Mouse (Mus musculus) T-cell, adult 66 days (primary cell): ENCODE results near the gene 0610010K14Rik. TPM values are rescaled to one million over a fixed set of nuclear protein-coding genes. Genes with fewer than 3 reads are reported as not detected.

ENCODE experiments used
- total RNA-seq, 2 experiments: library from RNA; stranded (reverse); gene quantifications; 3 replicates in 1 of 2; 4 replicates in 1 of 2; pipeline ENCODE4 v1.2.4; 2023

0610010K14Rik gene
- total RNA-seq = 10 to 100 TPM; 67.4 to 73.0 TPM

DNA sequence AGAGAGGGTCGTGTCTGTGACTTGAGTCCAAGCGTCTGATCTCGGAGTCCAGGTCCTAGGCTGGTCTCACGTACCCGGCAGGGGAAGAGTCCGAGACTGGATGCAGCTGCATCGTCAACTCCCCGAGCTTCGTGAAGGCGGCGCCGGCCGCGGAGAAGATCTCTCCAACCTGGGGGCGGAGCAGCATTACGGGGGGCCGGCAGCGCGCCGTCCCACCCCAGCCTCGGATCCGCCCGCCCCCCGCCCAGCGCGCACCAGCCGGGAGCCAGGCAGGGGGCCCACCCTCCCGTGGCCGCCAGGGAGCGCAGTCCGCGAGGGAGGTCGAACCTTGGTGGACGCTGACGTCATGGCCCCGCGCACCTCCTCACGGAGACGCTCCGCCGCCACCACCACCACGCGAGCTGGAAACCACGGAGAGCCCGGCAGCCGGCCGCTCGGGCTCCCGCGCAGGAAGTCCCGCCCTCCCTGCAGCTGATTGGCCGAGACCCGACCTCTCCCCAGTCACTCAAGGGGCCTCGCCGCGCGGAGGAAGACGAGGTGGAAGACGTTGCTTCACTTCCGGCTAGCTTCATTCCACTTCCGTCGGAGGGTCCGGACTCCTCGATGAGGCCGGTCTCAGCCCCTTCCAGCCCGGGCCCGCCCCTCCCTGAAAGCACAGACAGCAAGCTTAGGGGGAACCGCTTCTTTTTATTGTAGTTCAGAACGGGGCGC is at the start of gene 0610010K14Rik:
0610010K14Rik (minus strand) TSS at position 458 of the 711 bp plus-strand sequence.

DNA sequence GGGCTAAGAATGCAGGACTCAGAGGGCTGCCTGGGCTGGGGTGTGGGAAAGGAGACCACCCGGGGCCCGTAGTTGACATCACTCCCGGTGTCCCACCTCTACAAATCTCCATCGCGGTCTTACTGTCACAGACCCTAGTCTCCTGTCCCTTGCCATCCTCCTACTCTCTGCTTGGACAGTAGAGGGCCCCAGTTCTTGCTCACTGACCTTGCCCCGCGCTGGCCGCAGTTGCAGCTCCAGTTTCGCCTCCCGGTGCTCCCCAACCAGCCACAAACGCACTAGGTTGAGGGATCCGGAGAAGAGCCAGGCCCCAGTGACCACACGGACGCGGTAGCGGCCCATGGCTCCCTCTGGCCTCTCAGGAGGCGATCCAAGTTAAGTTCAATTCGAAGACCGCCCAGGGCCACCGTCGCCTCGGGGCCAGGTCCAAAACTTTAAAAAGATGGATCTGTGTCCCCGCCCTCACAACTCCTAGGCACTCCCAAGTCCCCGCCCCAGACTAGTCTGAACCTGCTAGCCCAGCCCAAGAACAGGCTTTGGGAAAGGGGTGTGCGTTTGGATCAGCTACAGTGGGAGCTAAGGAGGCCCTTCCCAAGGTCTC is 17.3 kb upstream of the 0610010K14Rik start, which contains the start of gene Alox12:
Alox12 (minus strand) TSS at position 423 of the 601 bp plus-strand sequence.

DNA sequence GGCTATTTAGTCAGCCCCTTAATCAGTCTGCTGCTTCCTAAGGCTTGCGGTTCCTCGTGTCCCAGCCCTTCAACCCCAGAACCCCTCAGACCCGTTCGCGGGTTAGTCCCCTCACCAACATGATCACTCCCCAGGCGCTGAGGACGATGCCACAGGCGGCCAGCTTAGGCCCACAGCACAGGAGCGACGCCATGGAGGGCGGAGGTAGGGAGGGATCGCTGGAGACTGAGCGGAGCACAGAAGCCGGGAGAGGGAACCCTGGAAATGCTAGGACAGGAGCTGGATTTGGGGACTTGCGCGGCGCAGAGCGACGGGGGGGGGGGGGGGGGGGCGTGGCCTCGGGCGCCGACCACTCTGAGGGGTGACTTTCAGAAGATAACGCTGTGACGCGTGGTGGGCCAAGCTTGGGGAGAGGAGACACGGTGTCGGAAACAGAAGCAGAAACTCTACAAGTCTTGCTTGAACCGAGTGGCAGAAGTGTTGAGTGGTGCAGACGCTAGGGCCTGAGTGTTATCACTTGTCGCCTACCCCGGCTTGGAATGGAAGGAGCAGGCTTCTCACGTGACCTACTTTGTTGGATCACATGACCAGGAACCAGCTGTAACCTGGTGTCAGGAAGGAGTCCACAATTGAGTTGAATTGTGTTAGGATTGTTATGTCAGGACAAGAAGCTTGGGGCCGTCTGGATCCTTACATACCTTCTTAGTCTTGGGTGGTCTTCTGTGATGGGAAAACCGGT is 2.0 kb upstream of the 0610010K14Rik start, which contains the start of the genes Gm21988 and Rnasek:
Gm21988 (minus strand) TSS at position 290 of the 739 bp plus-strand sequence.
Rnasek (minus strand) TSS at position 302 of the 739 bp plus-strand sequence.

DNA sequence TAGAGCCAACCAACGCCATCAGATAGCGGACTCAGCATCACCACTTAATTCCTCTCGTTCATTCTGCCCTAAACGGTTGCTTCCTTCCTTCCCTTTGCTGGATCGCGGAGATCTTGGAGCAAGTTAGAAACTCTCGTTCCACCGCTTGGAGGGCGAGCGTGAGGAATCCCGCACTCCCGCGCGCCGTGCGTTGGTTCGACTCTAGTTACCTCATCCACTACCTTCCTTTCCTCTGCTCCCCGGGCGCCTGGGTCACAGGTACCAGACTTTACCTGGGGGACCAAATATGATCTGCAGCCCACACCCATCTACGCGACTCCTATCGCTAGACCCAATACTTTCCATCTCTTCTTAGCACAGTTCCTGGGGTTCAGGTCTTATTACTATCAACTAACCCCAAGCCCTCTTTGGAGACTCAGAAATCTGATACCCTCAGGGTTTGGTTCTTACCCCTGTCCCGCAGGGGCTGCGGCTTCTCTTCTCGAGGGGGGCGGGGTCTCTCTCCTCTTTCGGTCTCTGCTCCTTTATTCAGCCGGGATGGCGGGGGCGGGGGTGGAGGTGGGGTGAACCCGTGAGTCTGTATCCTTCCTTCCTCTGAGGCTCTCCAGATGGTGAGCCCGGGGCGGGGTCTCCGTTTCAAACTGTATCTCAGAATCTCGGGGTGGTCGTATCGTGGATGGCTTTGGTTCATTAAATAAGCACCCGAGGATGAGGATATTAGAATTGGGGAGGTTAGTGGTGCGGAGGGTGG is 8.3 kb downstream of the 0610010K14Rik start, which contains the start of gene Bcl6b:
Bcl6b (minus strand) TSS at position 539 of the 751 bp plus-strand sequence.

DNA sequence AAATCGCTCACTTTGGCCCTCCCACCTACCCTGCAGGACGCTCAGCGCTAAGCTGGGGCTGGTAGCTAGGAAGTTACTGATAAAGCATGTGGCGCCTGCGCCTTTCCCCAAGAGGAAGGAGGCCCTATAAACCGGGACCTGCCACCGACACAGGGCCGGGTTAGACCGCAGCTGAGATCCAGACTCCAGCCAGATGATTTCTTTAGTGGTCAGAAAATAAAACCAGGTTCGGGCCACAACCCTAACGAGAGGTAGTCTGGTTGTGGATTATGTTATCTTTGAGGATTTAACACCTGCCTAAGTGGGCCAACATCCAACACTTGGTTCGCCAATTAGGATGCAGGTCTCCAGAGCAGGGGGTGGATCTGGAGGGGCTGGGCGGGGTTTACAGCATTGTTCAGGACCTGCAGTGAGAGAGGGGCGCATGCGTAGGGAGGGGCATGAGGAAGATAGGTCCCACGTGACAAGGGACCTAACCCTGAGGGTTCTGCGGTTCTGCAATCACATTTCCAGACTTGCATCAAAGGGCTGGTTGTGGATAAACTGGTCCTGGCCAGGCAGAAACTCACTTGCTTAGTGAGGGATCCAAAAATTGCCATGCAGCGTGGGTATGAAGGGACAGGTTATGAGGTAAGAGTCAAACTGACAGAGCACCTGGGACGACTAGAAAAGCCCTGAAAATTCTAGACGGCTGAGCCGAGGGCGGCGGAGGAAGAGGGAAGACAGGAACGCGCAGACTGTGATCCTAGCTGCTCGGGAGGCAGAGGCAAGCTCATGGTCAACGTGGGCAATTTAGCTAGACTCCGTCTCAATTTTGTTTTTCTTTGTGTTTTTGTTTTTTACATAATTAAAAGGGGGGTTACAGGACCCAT is 16.7 kb downstream of the 0610010K14Rik start, which contains the start of gene Slc16a13:
Slc16a13 (minus strand) TSS at position 334 of the 872 bp plus-strand sequence.

DNA sequence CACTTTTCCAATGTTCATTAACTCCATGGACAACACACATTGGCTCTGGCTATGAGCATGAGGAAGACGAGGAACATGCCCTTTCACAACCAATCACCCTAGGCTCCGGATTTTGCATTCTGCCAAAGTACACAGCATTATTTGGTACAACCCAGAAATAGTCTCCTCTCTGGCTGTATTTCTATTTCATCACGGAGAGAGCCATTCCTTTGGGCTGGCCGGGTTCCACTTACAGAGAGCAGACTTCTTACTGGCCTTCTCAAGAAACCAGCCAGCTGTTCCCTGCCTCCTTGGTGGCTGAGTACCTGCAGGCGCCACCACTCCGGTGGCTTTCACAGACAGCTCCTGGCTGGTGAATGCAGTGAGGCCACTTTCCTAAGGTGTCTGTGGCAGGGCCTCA is 25.3 kb downstream of the 0610010K14Rik start, which contains the start of gene Slc16a11:
Slc16a11 (plus strand) TSS at position 330 of the 400 bp plus-strand sequence.

Other genes with a start within 250 kb of the 0610010K14Rik start
- gene Gabarap, start 246.8 kb downstream of the 0610010K14Rik start, total RNA-seq = 100 to 1,000 TPM; 182 to 187 TPM
- 10 to 100 TPM; 64.4 to 67.2 TPM for gene Phf23, start 242.1 kb downstream of the 0610010K14Rik start, total RNA-seq
- 10 to 100 TPM; 40.8 to 42.1 TPM for gene Dvl2, start 237.3 kb downstream of the 0610010K14Rik start, total RNA-seq
- 10 to 100 TPM; 62.0 to 75.3 TPM for gene Acadvl, start 222.5 kb downstream of the 0610010K14Rik start, total RNA-seq
- gene Dlg4, start 221.0 kb downstream of the 0610010K14Rik start, total RNA-seq = 10 to 100 TPM; 36.4 to 38.1 TPM
- not detected for gene Asgr1, start 183.8 kb downstream of the 0610010K14Rik start, total RNA-seq
- not detected for gene Asgr2, start 145.3 kb downstream of the 0610010K14Rik start, total RNA-seq
- not detected for gene Mgl2, start 107.6 kb downstream of the 0610010K14Rik start, total RNA-seq
- gene Clec10a, start 81.7 kb downstream of the 0610010K14Rik start, total RNA-seq = under 1 TPM in 1 of 2 experiments, not detected in 1; 0.99 TPM
- gene Slc16a11, start 25.2 kb downstream of the 0610010K14Rik start, total RNA-seq = not detected
- 1 to 10 TPM; 2.6 to 3.1 TPM for gene Slc16a13, start 16.9 kb downstream of the 0610010K14Rik start, total RNA-seq
- gene Bcl6b, start 8.1 kb downstream of the 0610010K14Rik start, total RNA-seq = under 1 TPM in 1 of 2 experiments, not detected in 1; 0.15 TPM
- gene Gm21988, start 1.9 kb upstream of the 0610010K14Rik start, total RNA-seq = 1 to 10 TPM; 3.9 to 5.7 TPM
- gene Rnasek, start 1.9 kb upstream of the 0610010K14Rik start, total RNA-seq = 10 to 100 TPM; 70.1 TPM
- not detected for gene Alox12, start 17.4 kb upstream of the 0610010K14Rik start, total RNA-seq
- gene Alox12e, start 84.7 kb upstream of the 0610010K14Rik start, total RNA-seq = not detected
- gene Alox15, start 114.1 kb upstream of the 0610010K14Rik start, total RNA-seq = not detected
- gene Pelp1, start 172.1 kb upstream of the 0610010K14Rik start, total RNA-seq = 10 to 100 TPM; 25.7 to 30.0 TPM
- gene Arrb2, start 194.7 kb upstream of the 0610010K14Rik start, total RNA-seq = 100 to 1,000 TPM; 318 to 334 TPM
- 10 to 100 TPM; 40.1 to 41.8 TPM for gene Med11, start 214.0 kb upstream of the 0610010K14Rik start, total RNA-seq
- gene Zmynd15, start 221.5 kb upstream of the 0610010K14Rik start, total RNA-seq = 1 to 10 TPM in 1 of 2 experiments, under 1 TPM in 1; 0.71 to 1.6 TPM
- under 1 TPM in 1 of 2 experiments, not detected in 1; 0.76 TPM for gene Cxcl16, start 222.1 kb upstream of the 0610010K14Rik start, total RNA-seq